Mouse (Mus musculus): Measurements from ENCODE around the gene 1700016D06Rik. TPM values are rescaled to one million over a fixed set of nuclear protein-coding genes. Genes with fewer than 3 reads are reported as not detected.

1700016D06Rik gene
- polyA plus RNA-seq (2015; fragmentation: Nextera tagmentation; extraction: Ambion mirVana), result not detected in 2 replicates

DNA sequence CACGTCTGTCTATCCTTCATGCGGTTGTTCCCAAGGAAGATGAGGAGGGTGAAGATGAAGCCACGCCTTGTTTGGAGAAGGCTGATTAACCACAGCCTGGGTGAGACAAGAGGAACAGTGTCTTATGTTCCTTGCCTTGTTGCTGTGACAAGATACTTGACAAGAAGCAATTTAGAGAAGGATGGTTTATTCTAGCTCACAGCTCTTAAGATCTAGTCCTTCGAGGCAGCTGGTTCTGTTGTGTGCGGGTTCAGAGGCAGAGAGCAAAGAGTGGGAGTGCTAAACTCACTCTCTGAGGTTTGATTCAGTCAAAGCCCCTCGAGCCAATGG lies at the start of gene 1700016D06Rik:
Gene 1700016D06Rik, minus strand, starts transcription at position 31 of the 330 bp plus-strand sequence.
- Histone ChIP-seq H3K9me3 (no peaks in the 10 kb centered on the region), H3K27me3 (peaks cover 19% of the 10 kb centered on the region), H3K4me1 (0 out of 2 replicates have a peak, but pooled peaks cover 4% of the 10 kb centered on the region), H3K27ac (no peak within 1 kb of the TSS), H3K4me3 (peak within 1 kb of the TSS; percentile 26), H3K4me2 (peak within 1 kb of the TSS; percentile 57), H3K9ac (peak within 1 kb of the TSS; percentile 59), H3K36me3 (no peaks in the 10 kb centered on the region)
- no peak for ATAC-seq (ENCODE audit: insufficient number of reproducible peaks, insufficient read depth, low FRiP score, low TSS enrichment, low read depth)
- 57% methylated on average over 6 of the region's 6 CpGs for WGBS

DNA sequence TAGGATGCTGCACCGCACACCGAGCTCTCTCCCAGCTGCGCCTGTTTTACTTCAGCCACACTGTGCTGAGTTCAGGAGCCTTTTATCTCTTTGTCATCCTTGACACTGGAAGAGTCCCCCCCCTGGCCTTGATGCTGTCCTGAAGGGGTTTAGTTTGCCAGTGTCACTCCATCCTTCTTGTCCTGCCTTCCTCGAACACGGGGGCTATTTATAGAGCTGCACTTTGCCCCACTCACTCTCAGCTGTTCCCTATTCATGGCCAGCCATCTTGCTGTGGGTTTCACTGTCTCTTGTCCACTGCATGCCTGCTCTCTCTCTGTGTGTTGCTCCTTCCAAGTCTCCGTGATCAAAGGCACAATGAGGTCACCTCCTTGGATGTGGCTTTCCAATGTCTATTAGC lies 48.6 kb upstream of the 1700016D06Rik start:
- ATAC-seq (ENCODE audit: insufficient number of reproducible peaks, insufficient read depth, low FRiP score, low TSS enrichment, low read depth), result no peak
- WGBS, result 76% methylated on average over 6 of the region's 6 CpGs
- H3K9me3 ChIP-seq, result no peaks in the 10 kb centered on the region

DNA sequence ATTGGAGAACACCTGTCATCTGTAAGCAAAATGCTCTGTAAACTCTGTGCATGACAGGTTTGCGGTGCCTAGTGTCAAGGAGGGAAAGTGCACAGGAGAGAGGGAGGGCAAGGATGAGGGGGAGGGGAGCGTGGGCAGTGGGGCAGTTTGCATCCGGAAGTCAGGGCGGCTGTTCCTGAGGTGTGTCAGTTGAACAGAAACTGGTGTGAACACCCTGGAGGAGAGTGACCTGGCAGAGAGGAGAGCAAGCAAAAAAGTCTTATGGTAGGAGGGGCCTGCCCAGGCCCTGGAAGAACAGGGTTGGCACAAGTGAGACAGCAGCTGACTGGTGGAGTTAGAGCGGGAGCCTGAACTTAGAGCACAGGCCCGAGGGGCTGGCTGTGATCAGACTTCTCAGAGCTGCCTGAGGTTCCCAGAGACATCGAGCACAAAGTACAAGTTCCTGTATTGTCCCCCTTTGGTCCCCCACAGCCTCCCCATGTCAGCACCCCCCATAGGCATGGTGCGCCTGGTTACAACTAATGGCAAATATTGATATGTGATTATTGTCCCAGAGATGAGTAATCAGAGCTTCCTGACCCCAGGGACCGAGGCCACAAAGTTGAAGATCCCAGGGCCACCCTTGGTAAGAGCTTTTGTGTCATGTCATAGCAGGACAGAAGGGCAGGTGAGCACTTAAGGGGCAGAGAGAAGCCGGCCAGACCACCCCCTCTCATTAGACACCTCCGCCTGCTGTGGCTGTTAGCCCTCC lies 46.2 kb upstream of the 1700016D06Rik start:
- WGBS, result 68% methylated on average over 11 of the region's 11 CpGs
- Histone ChIP-seq H3K4me1 (no peaks in the 10 kb centered on the region), H3K9ac (no peak overlapping the region), H3K27me3 (no peaks in the 10 kb centered on the region), H3K4me3 (no peak overlapping the region), H3K36me3 (no peaks in the 10 kb centered on the region), H3K27ac (no peak overlapping the region), H3K9me3 (no peaks in the 10 kb centered on the region), H3K4me2 (no peak overlapping the region)
- no peak for ATAC-seq (ENCODE audit: insufficient number of reproducible peaks, insufficient read depth, low FRiP score, low TSS enrichment, low read depth)

More for the DNA sequence above, 48.6 kb upstream of the 1700016D06Rik start:
- Histone ChIP-seq H3K36me3 (no peaks in the 10 kb centered on the region), H3K4me1 (no peaks in the 10 kb centered on the region), H3K4me3 (no peak overlapping the region), H3K4me2 (no peak overlapping the region), H3K27me3 (no peaks in the 10 kb centered on the region), H3K27ac (no peak overlapping the region), H3K9ac (no peak overlapping the region)

DNA sequence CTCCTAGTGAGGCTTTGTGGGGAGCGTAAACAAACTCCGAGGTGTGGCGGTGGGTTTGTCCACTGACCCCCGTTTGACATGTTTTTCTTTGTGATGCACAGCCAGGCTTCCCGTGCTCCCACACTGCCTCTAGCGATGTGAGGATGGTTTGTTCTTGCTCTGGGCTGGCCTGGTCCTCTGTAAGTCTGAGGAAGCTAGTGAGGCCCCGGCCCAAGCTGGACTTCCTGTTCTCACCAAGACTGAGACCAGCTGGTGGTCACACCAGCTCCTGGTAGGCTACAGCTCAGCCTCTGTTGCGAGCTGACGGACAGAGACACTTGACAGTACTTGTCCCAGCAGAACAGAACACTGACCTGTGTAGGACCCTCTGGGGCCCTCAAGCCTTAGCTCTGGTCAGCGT lies 42.7 kb upstream of the 1700016D06Rik start:
- 77% methylated on average over 10 of the region's 10 CpGs for WGBS
- no peak overlapping the region for H3K27ac ChIP-seq
- H3K4me2 ChIP-seq, result no peak overlapping the region
- no peak overlapping the region for H3K4me3 ChIP-seq
- no peaks in the 10 kb centered on the region for H3K27me3 ChIP-seq
- H3K4me1 ChIP-seq, result no peaks in the 10 kb centered on the region
- no peaks in the 10 kb centered on the region for H3K9me3 ChIP-seq
- H3K36me3 ChIP-seq, result 0 out of 2 replicates have a peak, but pooled peaks cover 5% of the 10 kb centered on the region
- ATAC-seq (ENCODE audit: insufficient number of reproducible peaks, insufficient read depth, low FRiP score, low TSS enrichment, low read depth), result no peak
- no peak overlapping the region for H3K9ac ChIP-seq

DNA sequence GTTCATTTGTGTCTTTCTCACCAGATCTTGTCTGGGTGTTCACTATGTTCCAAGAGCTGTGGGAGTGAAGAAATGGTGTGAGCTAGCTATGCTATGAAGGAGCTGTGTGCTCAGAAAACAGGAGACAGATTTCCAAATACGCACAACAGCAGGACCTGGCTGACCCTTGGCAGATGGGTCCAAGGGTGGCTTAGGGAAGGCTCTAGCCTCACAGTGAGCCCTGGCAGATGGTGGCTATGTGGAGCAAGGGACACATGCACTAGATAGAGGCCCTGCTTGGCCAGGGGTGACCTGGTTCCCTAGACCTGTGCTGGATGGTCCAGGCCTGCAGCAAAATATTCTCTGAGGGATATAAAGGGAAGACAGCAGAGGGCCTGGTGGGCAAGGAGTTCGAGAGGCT lies 40.0 kb upstream of the 1700016D06Rik start:
- H3K4me2 ChIP-seq, result no peak overlapping the region
- H3K9ac ChIP-seq, result no peak overlapping the region
- 91% methylated on average over 2 of the region's 2 CpGs for WGBS
- H3K4me1 ChIP-seq, result peaks cover under 1% of the 10 kb centered on the region; the same call in 1 of the 2 replicates
- no peaks in the 10 kb centered on the region for H3K27me3 ChIP-seq
- ATAC-seq (ENCODE audit: insufficient number of reproducible peaks, insufficient read depth, low FRiP score, low TSS enrichment, low read depth), result no peak
- H3K4me3 ChIP-seq, result no peak overlapping the region
- no peak overlapping the region for H3K27ac ChIP-seq
- H3K36me3 ChIP-seq, result peaks cover 9% of the 10 kb centered on the region
- H3K9me3 ChIP-seq, result no peaks in the 10 kb centered on the region

DNA sequence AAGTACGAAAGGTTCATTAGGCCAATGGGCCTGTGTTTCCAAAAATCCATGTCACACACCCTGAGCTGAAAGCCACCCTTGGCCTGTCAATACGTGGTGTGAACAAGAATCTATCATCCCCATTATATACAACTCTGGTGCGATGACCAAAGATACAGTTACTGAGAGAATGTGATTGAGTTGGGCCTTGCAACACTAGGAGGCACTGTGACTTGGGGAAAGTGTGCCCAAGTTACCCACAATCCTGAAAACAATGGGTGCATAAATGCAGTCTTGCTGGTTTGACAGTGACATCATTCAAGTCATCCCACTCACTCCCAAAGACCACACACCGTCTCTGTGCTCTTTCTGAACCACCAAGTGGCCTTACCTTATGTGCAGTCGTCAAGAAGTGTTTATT lies 38.2 kb upstream of the 1700016D06Rik start:
- H3K36me3 ChIP-seq, result peaks cover 9% of the 10 kb centered on the region
- H3K27me3 ChIP-seq, result no peaks in the 10 kb centered on the region
- no peak overlapping the region for H3K4me3 ChIP-seq
- H3K27ac ChIP-seq, result no peak overlapping the region
- H3K9me3 ChIP-seq, result no peaks in the 10 kb centered on the region
- WGBS, result 88% methylated on average over 5 of the region's 5 CpGs
- no peak for ATAC-seq (ENCODE audit: insufficient number of reproducible peaks, insufficient read depth, low FRiP score, low TSS enrichment, low read depth)
- no peak overlapping the region for H3K4me2 ChIP-seq
- no peak overlapping the region for H3K9ac ChIP-seq
- H3K4me1 ChIP-seq, result peaks cover 3% of the 10 kb centered on the region; the same call in 1 of the 2 replicates

DNA sequence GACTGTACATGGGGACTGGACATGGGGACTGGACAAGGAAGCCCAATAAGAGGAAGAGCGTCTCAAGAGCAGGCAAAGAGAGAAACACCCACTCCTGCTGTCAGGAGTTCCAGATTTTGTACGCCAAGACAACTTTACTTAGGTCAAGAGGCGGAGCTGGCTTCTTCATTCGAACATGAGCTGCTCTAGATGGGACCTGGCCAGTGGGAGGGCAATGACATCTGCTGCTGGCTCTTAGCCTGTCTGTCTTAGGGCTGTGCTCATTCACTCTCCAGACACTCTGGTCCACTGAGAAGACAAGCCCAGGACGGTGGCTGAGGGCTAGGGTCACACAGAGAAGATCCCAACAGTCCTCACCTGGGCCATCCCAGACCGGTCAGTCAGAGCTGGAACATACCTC lies 36.2 kb upstream of the 1700016D06Rik start:
- Histone ChIP-seq H3K4me3 (no peak overlapping the region), H3K27me3 (no peaks in the 10 kb centered on the region), H3K9me3 (no peaks in the 10 kb centered on the region), H3K4me2 (no peak overlapping the region), H3K4me1 (peaks cover 8% of the 10 kb centered on the region), H3K27ac (no peak overlapping the region), H3K36me3 (peaks cover 9% of the 10 kb centered on the region), H3K9ac (no peak overlapping the region)
- ATAC-seq (ENCODE audit: insufficient number of reproducible peaks, insufficient read depth, low FRiP score, low TSS enrichment, low read depth), result no peak
- 84% methylated on average over 6 of the region's 6 CpGs for WGBS

DNA sequence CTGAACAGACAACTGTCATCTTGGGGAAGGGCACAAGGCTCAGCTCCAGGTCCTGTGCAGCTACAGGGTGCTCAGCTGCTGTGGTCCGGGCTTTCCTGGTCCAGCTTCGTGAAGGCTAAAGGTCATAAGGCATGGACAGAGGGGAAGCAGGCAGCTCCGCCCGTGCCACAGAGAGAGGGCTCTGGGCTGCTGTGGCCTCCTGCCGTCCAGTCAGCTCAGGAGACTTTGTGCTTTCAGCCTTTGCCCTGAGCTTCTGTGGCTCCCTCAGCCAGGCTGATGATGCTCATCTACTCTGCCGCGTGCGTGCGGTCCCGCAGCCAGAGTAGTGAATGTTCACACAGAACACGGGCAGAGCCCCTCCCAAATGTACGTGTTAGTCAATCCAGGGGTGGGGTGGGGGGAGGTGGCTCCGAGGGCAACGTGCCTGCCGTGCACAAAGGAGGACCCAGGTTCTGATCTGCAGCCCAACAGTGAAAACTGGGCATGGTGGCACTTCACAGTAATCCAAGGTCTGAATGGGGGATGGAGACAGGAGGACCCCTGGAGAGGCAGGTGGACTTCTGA lies 34.9 kb upstream of the 1700016D06Rik start:
- Histone ChIP-seq H3K4me1 (peaks cover 15% of the 10 kb centered on the region), H3K9ac (no peak overlapping the region), H3K27ac (no peak overlapping the region), H3K4me2 (no peak overlapping the region), H3K27me3 (no peaks in the 10 kb centered on the region), H3K36me3 (peaks cover 9% of the 10 kb centered on the region), H3K9me3 (no peaks in the 10 kb centered on the region), H3K4me3 (no peak overlapping the region)
- WGBS, result 81% methylated on average over 15 of the region's 15 CpGs
- no peak for ATAC-seq (ENCODE audit: insufficient number of reproducible peaks, insufficient read depth, low FRiP score, low TSS enrichment, low read depth)

DNA sequence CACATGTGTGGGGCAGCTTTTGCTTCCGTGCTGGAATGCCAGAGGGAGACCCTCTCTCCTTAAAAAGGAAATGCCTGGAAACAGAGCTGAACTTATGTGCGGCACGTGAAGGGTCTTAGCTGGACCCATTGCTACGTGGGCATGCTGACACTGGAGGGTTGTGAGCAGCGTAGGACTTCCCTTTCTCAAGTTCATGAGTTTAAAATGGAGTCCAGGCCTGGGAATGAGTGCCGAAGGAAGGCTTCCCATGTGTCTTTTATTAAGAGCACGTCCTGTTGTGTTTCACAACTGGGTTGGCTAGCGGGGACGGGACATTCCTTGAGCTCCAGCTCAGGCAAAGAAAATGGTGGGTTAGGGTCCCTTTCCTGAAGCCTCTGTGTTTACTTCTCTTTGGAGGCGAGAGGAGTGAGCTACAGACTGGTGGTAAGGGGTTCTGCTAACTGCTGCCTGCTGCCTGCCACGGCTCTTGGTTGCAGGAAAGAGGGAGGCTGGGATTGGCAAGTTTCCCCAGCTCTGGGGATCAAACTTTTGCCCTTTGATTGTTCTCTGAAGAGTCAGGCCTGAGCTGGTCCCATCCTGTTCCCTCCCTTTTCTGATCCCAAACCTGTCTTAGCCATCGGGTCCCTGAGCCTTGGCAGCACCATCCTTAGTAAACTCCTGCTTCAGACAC lies 29.5 kb upstream of the 1700016D06Rik start:
- 0 out of 2 replicates have a peak overlapping the region, but pooled peaks have one; percentile 8 for H3K4me3 ChIP-seq
- H3K27me3 ChIP-seq, result peaks cover 33% of the 10 kb centered on the region
- peak overlapping the region; percentile 86 for H3K27ac ChIP-seq
- H3K36me3 ChIP-seq, result no peaks in the 10 kb centered on the region
- peaks cover 37% of the 10 kb centered on the region for H3K4me1 ChIP-seq
- peak overlapping the region; percentile 89 for H3K4me2 ChIP-seq
- no peaks in the 10 kb centered on the region for H3K9me3 ChIP-seq
- H3K9ac ChIP-seq, result peak overlapping the region; percentile 49
- ATAC-seq (ENCODE audit: insufficient number of reproducible peaks, insufficient read depth, low FRiP score, low TSS enrichment, low read depth), result no peak
- WGBS, result 25% methylated on average over 12 of the region's 12 CpGs

DNA sequence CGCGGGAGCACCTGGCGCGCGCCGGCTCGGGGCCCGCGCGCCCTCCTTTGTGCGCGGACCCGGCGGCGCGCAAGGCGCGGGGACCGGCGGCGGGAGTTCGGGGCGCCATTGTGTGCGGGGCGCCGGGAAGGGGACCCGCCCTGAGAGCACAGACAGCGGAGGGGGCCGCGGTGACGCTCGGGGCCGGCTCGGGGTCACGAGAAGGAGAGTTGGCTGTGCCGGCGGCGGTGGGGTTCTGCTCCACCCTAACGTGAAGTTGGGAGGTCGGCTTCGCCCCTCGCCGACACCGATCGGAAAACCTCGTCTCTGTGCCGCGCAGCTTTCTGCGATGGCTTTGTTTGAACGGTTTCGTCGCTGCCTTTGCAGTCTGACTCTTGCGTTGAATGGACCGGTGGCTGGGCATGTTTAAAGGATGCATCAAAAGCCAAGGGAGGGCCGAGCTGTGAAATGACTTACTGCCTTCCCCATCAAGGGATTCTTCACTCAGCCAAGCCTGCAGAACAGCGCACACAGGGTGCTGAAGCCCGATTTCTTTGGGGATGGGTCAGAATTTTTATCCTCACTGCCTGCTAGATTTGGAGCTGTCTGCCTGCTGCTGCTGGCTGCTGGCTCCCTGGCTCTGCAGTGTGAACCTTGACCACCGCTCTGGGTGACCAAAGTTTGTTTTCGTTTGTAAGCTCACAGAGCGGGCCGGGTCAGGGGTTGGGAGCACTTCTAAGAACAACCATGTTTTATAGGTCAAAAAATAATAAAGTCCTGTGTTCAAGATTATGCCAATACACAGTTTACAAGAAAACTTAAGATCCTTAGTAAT lies 27.8 kb upstream of the 1700016D06Rik start:
- Histone ChIP-seq H3K4me2 (peak overlapping the region; percentile 89), H3K4me3 (peak overlapping the region; percentile 73), H3K9me3 (no peaks in the 10 kb centered on the region), H3K4me1 (peaks cover 37% of the 10 kb centered on the region), H3K27me3 (peaks cover 50% of the 10 kb centered on the region), H3K27ac (peak overlapping the region; percentile 83), H3K36me3 (no peaks in the 10 kb centered on the region), H3K9ac (peak overlapping the region; percentile 84)
- 1% methylated on average over 60 of the region's 61 CpGs for WGBS
- peak; percentile 12 for ATAC-seq (ENCODE audit: insufficient number of reproducible peaks, insufficient read depth, low FRiP score, low TSS enrichment, low read depth)
